Mouse (Mus musculus) limb, embryonic 11.5 days (tissue): ENCODE measurements around the gene Gpc6. TPM values are rescaled to one million over a fixed set of nuclear protein-coding genes. Genes with fewer than 3 reads are reported as not detected.

Source experiments
- ATAC-seq: fragments of 200-750 bp; cut with Nextera tagmentation; 2 replicates; pipeline ENCODE4 v1.8.0; 2017; ENCODE audit warnings: low read depth; ENCODE audit not compliant: insufficient number of reproducible peaks, low FRiP score, low TSS enrichment
- DNase-seq: peaks from one replicate; pipeline ENCODE4 v3.0.0-alpha.2; 2015; ENCODE audit warnings: low spot score
- H3K27ac ChIP-seq: fragments of 300-500 bp; sonication (generic); replicated peaks from 2 replicates; pipeline ENCODE4 v1.5.1; 2014; ENCODE audit warnings: low read depth, mild to moderate bottlenecking, low read length
- H3K27me3 ChIP-seq: fragments of 300-500 bp; sonication (generic); 2 replicates; pipeline ENCODE4 v1.6.1; 2014; ENCODE audit warnings: mild to moderate bottlenecking, low read length, mixed read lengths; ENCODE audit not compliant: control insufficient read depth, insufficient read depth
- H3K36me3 ChIP-seq: fragments of 300-500 bp; sonication (generic); 2 replicates; pipeline ENCODE4 v1.6.1; 2014; ENCODE audit warnings: mild to moderate bottlenecking, low read length, moderate library complexity, mixed read lengths; ENCODE audit not compliant: control insufficient read depth, insufficient read depth
- H3K4me1 ChIP-seq: fragments of 300-500 bp; sonication (generic); 2 replicates; pipeline ENCODE4 v1.6.1; 2014; ENCODE audit warnings: low read length, mixed read lengths; ENCODE audit not compliant: control insufficient read depth, insufficient read depth
- H3K4me2 ChIP-seq: fragments of 300-500 bp; sonication (generic); 2 replicates; pipeline ENCODE4 v1.6.1; 2014; ENCODE audit warnings: low read depth, mild to moderate bottlenecking, moderate library complexity; ENCODE audit not compliant: severe bottlenecking
- H3K4me3 ChIP-seq: fragments of 300-500 bp; sonication (generic); 2 replicates; pipeline ENCODE4 v1.5.1; 2014; ENCODE audit warnings: low read depth, low read length
- H3K9ac ChIP-seq: fragments of 300-500 bp; sonication (generic); 2 replicates; pipeline ENCODE4 v1.6.1; 2014; ENCODE audit warnings: mild to moderate bottlenecking, low read length
- H3K9me3 ChIP-seq: fragments of 300-500 bp; sonication (generic); 2 replicates; pipeline ENCODE4 v1.6.1; 2016; ENCODE audit warnings: low read length; ENCODE audit not compliant: control insufficient read depth
- WGBS: fragments of 180-500 bp; shearing (Covaris S2); extraction: QIAGEN DNeasy Blood & Tissue Kit; methylation state at CpG from one replicate; pipeline ENCODE4 v1.1.7; 2014; 5-methylcytosine and 5-hydroxymethylcytosine counted together
- polyA plus RNA-seq: library from polyadenylated mRNA; unstranded; fragments of >200 nt; fragmentation: Nextera tagmentation; extraction: Ambion mirVana; gene quantifications from 2 replicates; pipeline ENCODE4 v1.2.1, GENCODE M21; 2014

The Gpc6 gene
- polyA plus RNA-seq, 1 experiment from 2014 or later = 39.1 TPM

- no peak overlapping the region for H3K9ac ChIP-seq
- no peak overlapping the region for H3K27ac ChIP-seq
- WGBS = 75% methylated on average over 14 of the region's 14 CpGs
- no peaks in the 10 kb centered on the region for H3K4me1 ChIP-seq
- H3K4me3 ChIP-seq = no peak overlapping the region
- no peak for DNase-seq
- ATAC-seq = no peak
- no peaks in the 10 kb centered on the region for H3K9me3 ChIP-seq
- H3K27me3 ChIP-seq = no peaks in the 10 kb centered on the region
- no peak overlapping the region for H3K4me2 ChIP-seq
- H3K36me3 ChIP-seq = no peaks in the 10 kb centered on the region
These were observed 916.9 kb downstream of the Gpc6 start for GRCm38 (mm10) chr14:117841797-117842553.

GRCm38 (mm10) chr14:117849591-117850505 lies 924.7 kb downstream of the Gpc6 start:
- Histone ChIP-seq H3K36me3 (no peaks in the 10 kb centered on the region), H3K4me1 (no peaks in the 10 kb centered on the region), H3K9me3 (no peaks in the 10 kb centered on the region), H3K4me2 (no peak overlapping the region), H3K27me3 (no peaks in the 10 kb centered on the region), H3K9ac (no peak overlapping the region), H3K27ac (no peak overlapping the region), H3K4me3 (no peak overlapping the region)
- no peak for DNase-seq
- ATAC-seq = no peak
- 85% methylated on average over 11 of the region's 11 CpGs for WGBS

GRCm38 (mm10) chr14:117852266-117852665 lies 927.2 kb downstream of the Gpc6 start:
- Histone ChIP-seq H3K27ac (no peak overlapping the region), H3K4me3 (no peak overlapping the region), H3K27me3 (no peaks in the 10 kb centered on the region), H3K9me3 (no peaks in the 10 kb centered on the region), H3K9ac (no peak overlapping the region), H3K4me2 (no peak overlapping the region), H3K36me3 (no peaks in the 10 kb centered on the region), H3K4me1 (no peaks in the 10 kb centered on the region)
- DNase-seq (no peak), ATAC-seq (no peak)
- 93% methylated on average over 3 of the region's 3 CpGs for WGBS

GRCm38 (mm10) chr14:117852842-117853241 lies 927.7 kb downstream of the Gpc6 start:
- H3K27ac ChIP-seq = no peak overlapping the region
- no peak overlapping the region for H3K9ac ChIP-seq
- ATAC-seq (no peak), DNase-seq (no peak)
- H3K4me2 ChIP-seq = no peak overlapping the region
- 89% methylated on average over 2 of the region's 2 CpGs for WGBS
- no peaks in the 10 kb centered on the region for H3K27me3 ChIP-seq
- no peak overlapping the region for H3K4me3 ChIP-seq
- H3K9me3 ChIP-seq = no peaks in the 10 kb centered on the region
- no peaks in the 10 kb centered on the region for H3K36me3 ChIP-seq
- H3K4me1 ChIP-seq = no peaks in the 10 kb centered on the region

GRCm38 (mm10) chr14:117854498-117854897 lies 929.4 kb downstream of the Gpc6 start:
- ATAC-seq (no peak), DNase-seq (no peak)
- no peak overlapping the region for H3K4me2 ChIP-seq
- no peak overlapping the region for H3K4me3 ChIP-seq
- H3K9ac ChIP-seq = no peak overlapping the region
- no peaks in the 10 kb centered on the region for H3K4me1 ChIP-seq
- no peak overlapping the region for H3K27ac ChIP-seq
- no peaks in the 10 kb centered on the region for H3K27me3 ChIP-seq
- WGBS = 90% methylated on average over 5 of the region's 5 CpGs
- no peaks in the 10 kb centered on the region for H3K36me3 ChIP-seq
- no peaks in the 10 kb centered on the region for H3K9me3 ChIP-seq

GRCm38 (mm10) chr14:117871268-117871667 lies 946.2 kb downstream of the Gpc6 start:
- Histone ChIP-seq H3K9me3 (no peaks in the 10 kb centered on the region), H3K36me3 (no peaks in the 10 kb centered on the region), H3K9ac (no peak overlapping the region), H3K4me1 (no peaks in the 10 kb centered on the region), H3K4me3 (no peak overlapping the region), H3K27ac (no peak overlapping the region), H3K27me3 (no peaks in the 10 kb centered on the region), H3K4me2 (no peak overlapping the region)
- no peak for ATAC-seq
- DNase-seq = no peak

GRCm38 (mm10) chr14:117879313-117879712 lies 954.2 kb downstream of the Gpc6 start:
- Histone ChIP-seq H3K9ac (no peak overlapping the region), H3K9me3 (no peaks in the 10 kb centered on the region), H3K4me3 (no peak overlapping the region), H3K27me3 (no peaks in the 10 kb centered on the region), H3K4me1 (no peaks in the 10 kb centered on the region), H3K36me3 (no peaks in the 10 kb centered on the region), H3K27ac (no peak overlapping the region), H3K4me2 (no peak overlapping the region)
- ATAC-seq (no peak), DNase-seq (no peak)
- 94% methylated on average over 9 of the region's 9 CpGs for WGBS

- Histone ChIP-seq H3K27ac (no peak overlapping the region), H3K4me1 (no peaks in the 10 kb centered on the region), H3K27me3 (no peaks in the 10 kb centered on the region), H3K36me3 (no peaks in the 10 kb centered on the region), H3K9me3 (no peaks in the 10 kb centered on the region), H3K4me2 (no peak overlapping the region), H3K4me3 (no peak overlapping the region), H3K9ac (no peak overlapping the region)
- no peak for ATAC-seq
- 51% methylated on average over 6 of the region's 6 CpGs for whole genome bisulfite sequencing
- DNase-seq = no peak
These were observed 956.0 kb downstream of the Gpc6 start for GRCm38 (mm10) chr14:117881112-117881511.
